Mouse (Mus musculus): ENCODE results near the gene Pidd1.

Gene Pidd1
- long read RNA-seq, experiment 1: 0 reads
- long read RNA-seq, experiment 2: 0 reads

DNA sequence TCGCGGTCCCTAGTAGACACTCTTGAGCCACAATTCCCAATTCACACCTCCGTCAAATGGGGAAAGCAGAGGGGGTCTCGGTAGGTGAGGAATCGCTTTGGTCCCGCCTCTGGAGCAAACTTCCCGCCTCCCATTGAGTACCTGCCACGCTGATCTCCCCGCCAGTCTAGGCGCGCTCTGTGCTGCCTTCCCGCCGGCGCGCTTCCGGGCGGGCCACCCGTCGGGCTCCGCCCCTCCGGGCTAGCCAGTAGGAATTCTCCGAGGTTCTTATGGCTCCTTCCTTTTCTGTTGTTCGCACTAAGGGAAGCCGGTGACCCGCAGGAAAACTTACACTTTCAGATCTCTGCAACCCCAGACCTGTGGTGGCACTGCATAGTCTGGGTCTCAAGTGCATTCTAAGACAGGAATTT is at the start of gene Pidd1:
Pidd1 (minus strand) TSS at position 198 of the 410 bp plus-strand sequence.
- intact Hi-C loops (cut with DNase I): no loop called here

- intact Hi-C loops (cut with DNase I): no loop called here
Observed at GRCm38 (mm10) chr7:141492738-141493137, 48.9 kb upstream of the Pidd1 start.

- intact Hi-C loops (cut with DNase I): no loop called here
Observed at GRCm38 (mm10) chr7:141491151-141491550, 47.3 kb upstream of the Pidd1 start.

DNA sequence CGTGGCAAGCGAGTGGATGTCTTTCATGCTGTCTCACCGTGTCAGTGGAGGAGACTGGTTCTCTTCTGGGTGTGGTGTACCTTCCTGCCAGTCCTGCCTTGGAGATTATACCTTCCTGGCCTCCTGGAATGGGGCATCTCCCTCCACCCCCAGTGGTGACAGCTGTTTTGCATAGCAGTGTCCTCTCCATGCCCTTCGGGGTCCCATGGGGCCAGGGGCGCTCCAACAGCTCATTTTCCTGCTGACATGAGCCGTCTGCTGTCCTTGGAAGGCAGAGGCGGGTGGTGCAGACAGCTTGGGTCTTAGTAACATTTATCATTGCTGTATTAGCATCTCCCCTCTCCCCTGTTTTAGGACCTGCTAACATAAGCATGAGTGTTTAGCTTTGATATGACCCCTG is 43.3 kb upstream of the Pidd1 start:
- intact Hi-C loops (cut with DNase I): no loop called here

DNA sequence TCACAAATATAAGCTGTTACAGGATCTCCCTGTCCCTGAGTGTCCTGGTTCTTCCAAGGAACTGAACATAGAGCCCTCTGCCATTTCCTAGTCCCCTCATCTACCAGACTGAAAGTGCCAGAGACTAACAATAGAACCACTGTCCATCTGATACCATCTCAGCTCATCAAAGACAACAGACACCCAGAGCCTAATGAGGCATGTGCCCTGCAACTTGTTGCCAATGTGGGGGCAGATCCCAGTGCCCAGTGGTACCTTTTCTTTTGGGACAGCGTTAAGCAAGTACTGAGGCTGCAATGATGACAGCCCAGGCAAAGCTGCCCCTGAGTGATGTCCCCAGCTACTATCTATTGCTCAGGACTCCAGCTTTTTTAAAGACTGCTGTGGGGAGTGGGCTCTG is 42.4 kb upstream of the Pidd1 start:
- intact Hi-C loops (cut with DNase I): no loop called here

DNA sequence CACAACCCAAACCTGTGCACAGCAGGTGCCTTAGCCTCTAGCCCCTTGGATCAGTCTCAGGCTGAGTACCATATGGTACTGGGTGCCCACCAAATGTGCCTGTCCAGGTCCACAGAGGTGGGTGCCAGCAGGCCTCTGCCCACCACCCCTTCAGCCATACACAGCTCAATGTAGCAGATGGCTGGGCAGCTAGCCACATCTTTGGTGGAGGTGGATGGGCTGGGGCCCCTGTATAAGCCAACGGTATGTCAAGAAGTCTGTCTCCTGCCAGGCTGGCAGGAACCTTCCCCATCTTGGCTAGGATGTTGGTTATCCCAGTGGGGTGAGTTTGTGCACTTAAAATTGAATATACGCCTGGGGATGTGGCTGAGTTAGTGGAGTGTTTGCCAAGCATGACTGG is 41.8 kb upstream of the Pidd1 start:
- intact Hi-C loops (cut with DNase I): no loop called here

- intact Hi-C loops (cut with DNase I): no loop called here
Observed at GRCm38 (mm10) chr7:141485186-141485585, 41.4 kb upstream of the Pidd1 start.

DNA sequence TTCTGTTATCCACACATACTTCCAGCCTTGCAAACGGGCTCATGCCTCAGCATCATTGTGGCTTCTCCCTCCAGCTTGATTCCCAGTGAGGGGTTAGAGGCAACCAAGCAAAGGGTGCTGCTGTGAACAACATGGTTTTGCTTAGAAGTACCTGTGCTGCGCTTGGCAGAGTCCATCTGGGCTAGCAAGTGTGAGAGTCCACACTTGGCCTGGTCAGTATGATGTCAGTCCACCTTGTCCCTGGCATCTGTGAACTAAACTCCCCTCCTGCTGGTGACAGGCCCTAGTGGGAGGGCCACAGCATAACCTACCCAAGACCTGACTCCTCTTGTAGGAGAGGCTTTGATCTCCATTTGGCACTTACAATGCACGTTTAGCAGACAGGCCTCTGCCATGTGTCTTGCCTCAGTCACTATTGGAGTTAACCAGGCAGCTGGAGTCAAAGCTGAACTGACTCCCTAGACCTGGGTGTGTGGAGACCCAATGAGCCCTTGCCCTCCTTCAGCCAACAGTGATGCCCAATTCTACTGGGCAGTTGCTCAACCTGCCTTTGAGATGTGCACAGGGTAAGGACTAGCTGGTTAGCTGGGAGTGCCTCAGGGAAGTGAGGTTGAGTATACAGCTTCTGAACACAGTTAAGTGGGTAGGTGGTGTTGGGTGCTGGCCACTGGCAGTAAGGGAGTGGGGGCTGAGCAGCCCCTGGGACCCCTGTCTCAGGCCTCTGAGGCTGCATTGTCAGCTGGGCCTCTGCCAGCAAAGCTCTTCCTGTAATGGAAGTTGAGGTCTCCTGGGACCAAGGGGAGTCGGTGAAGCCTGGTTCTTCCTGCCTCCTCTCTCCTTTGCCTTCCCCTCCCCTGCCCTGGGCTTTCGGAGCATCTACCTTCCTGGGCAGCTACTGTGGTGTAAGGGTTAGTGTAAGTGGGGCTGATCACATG is 40.6 kb upstream of the Pidd1 start:
- intact Hi-C loops (cut with DNase I): loop anchor here (5.0 kb wide), 1 partner anchor 183 kb away; no protein-coding TSS in a partner anchor

- intact Hi-C loops (cut with DNase I): loop anchor here (5.0 kb wide), 1 partner anchor 184 kb away; no protein-coding TSS in a partner anchor
Observed at GRCm38 (mm10) chr7:141483114-141483653, 39.4 kb upstream of the Pidd1 start.

GRCm38 (mm10) chr7:141482531-141483024 is 38.8 kb upstream of the Pidd1 start:
- intact Hi-C loops (cut with DNase I): loop anchor here (5.0 kb wide), 1 partner anchor 185 kb away; no protein-coding TSS in a partner anchor

GRCm38 (mm10) chr7:141481498-141482401 is 37.9 kb upstream of the Pidd1 start:
- intact Hi-C loops (cut with DNase I): loop anchor here (5.0 kb wide), 1 partner anchor 186 kb away; no protein-coding TSS in a partner anchor

DNA sequence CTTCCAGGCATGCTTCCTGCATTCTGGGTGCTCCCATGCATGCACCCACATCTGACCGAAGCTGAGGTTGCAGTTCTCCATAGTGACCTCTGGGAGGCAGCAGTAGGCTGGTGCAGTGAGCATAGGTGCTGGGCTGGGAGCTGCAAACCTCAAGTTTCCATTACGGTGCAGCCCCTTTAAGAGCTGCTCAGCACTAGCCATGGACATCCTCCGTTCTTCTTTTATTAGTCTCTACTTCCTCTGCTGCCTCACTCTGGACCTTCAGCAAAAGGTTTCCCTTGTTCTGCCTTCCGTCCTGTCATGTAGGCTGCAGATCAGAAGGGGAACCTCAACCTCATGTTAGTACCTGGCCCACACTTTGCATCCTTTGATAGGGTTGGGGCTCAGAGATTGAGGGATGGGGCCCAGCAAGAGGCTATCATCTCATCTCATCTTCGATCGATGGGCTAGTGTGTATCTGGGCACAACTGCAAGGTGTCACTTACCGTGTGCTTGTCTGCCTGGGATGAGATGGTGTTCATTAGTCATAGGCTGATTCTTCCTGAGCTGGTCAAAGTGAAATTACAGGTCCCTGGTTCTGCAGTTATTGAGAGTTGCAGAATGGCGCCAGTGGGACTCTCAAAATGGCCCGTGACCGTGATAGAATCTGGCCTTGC is 37.1 kb upstream of the Pidd1 start:
- intact Hi-C loops (cut with DNase I): loop anchor here (1.0 to 5.0 kb wide), 2 partner anchors 44 to 186 kb away; no protein-coding TSS in a partner anchor

DNA sequence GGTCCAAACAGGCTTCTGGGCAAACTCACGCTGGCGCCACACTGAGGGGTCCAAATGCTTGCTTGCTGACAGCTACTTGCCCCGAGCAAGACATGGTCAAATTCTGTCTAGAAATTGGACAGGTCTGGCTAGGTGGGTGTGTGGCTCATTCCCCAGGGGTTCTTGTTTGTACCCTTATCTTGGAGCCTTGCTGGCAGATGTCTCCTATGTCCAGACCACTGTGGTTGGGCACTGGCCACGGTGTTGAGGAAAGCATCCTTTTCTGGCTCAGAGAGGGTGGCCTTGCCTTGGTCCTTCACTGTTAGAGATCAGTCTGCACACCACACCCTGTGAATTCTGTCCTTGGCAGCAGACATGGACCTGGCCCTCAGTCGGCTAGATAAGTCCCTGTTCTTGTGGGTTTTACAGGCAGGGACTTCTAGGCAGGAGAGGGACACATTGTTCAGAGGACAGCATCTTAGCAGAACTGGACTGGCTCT is 34.5 kb upstream of the Pidd1 start:
- intact Hi-C loops (cut with DNase I): no loop called here

GRCm38 (mm10) chr7:141477578-141478269 is 33.9 kb upstream of the Pidd1 start:
- intact Hi-C loops (cut with DNase I): no loop called here

DNA sequence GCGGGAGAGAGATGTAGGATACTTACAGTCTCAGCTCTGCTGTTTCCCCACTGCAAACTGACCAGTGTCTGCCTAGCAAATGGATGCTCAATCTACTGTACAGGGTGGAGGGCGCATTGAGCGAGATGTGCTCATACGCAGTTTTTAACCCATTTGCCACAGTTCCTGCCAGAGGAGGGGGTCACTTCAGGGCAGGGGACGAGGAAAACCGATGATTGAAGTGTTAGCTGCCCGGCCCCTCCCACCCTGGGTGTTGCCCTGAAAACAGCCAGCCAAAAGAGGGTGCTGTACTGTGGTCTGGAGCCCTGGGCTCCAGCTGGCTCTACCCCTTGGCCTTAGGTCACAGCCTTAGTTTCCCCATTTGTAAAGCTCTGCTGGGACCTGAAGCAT is 33.2 kb upstream of the Pidd1 start:
- intact Hi-C loops (cut with DNase I): loop anchor here (1.0 kb wide), 1 partner anchor 9 kb away; no protein-coding TSS in a partner anchor

DNA sequence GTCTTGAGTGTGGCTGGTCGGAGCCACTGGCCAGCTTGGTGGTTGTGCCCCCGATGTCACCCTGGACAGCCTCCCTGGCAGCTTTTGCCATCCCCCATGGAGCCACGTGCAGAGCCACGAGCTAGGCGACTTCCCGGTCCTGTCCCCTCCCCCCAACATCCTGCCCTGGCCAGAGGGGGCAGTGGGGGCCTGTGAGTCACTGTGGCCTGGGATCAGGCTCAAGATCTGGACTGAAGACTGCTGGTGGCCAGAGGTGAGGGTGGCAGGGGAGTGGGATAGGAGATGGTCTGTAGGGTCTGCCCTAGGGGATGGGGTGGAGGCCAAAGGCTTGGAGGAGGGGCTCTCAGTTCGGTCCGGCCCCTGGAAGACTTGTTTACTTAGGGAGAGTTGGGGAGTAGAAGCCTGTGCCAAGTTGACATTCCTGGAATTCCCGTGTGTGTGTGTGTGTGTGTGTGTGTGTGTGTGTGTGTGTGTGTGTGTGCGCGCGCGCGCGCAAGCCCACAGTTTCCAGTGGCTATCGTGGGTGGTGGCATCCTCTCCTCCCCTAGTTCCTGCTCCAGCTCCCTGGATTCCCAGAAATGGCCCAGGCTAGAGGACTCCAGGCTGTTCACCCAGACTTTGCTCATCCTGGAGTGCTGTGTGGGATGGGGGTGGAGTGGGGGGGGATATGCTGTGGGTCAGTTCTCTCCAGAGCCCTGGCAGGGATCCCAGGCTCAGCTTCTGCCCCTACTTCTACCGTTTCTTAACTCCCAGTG is 32.6 kb upstream of the Pidd1 start:
- intact Hi-C loops (cut with DNase I): loop anchor here (1.0 kb wide), 1 partner anchor 8 kb away; no protein-coding TSS in a partner anchor

DNA sequence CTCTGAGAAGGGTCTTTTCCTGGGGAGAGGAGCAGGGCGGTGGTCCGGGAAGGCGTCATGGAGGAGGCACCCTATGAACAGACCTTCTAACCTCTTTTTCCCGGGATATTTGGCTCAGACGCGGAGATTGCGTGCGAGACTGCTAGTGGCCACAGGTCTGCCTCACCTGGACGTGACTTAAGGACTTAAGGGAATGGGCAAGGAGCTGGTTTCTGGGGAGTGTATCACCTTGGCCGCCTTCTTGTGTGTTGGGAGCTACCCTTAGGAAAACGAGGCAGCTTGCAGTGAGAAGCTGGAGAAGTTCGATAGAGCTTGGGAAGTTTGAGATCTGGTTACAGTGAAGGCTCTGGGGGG is 32.0 kb upstream of the Pidd1 start:
- intact Hi-C loops (cut with DNase I): loop anchor here (1.0 kb wide), 1 partner anchor 7 kb away; no protein-coding TSS in a partner anchor

GRCm38 (mm10) chr7:141475011-141475804 is 31.4 kb upstream of the Pidd1 start, which contains the start of the genes Polr2l and Tspan4:
Gene Polr2l (minus strand): TSS chr7:141475132.
Gene Tspan4 (plus strand): TSS chr7:141475240.
- intact Hi-C loops (cut with DNase I): no loop called here

Measured in adrenal gland (tissue).